Mouse (Mus musculus) adrenal gland, adult 10 weeks (tissue): ENCODE measurements around the gene Gm21776. TPM values are rescaled to one million over a fixed set of nuclear protein-coding genes. Genes with fewer than 3 reads are reported as not detected.

Experiments used
- polyA plus RNA-seq: library from polyadenylated mRNA; stranded (reverse); fragments of 350-450 nt; fragmentation: Illumina TruSeq; extraction: RNeasy Lipid Tissue Mini Kit (QIAGEN cat#74804); gene quantifications from one replicate; pipeline ENCODE4 v1.2.3, GENCODE M21; 2014; ENCODE audit warnings: low read depth, low replicate concordance

Gene Gm21776
- not detected for polyA plus RNA-seq

GRCm38 (mm10) chrY:76378362-76378761 is at the start of gene Gm21776:
Gene Gm21776, plus strand, starts transcription at chrY:76378662.

